Mouse (Mus musculus) heart, postnatal 0 days (tissue): ENCODE results near the gene Gm10337. TPM values are rescaled to one million over a fixed set of nuclear protein-coding genes. Genes with fewer than 3 reads are reported as not detected.

Source experiments
- ATAC-seq: fragments of 200-750 bp; cut with Nextera tagmentation; 2 replicates; pipeline ENCODE4 v1.8.0; 2017; ENCODE audit warnings: low read depth, moderate number of reproducible peaks, moderate library complexity; ENCODE audit not compliant: insufficient read depth
- DNase-seq: peaks from one replicate; pipeline ENCODE4 v3.0.0-alpha.2; 2016; ENCODE audit warnings: low spot score
- H3K27ac ChIP-seq: fragments of 300-500 bp; sonication (generic); 2 replicates; pipeline ENCODE4 v1.5.1; 2014; ENCODE audit warnings: low read depth, mild to moderate bottlenecking
- H3K27me3 ChIP-seq: fragments of 300-500 bp; sonication (generic); 2 replicates; pipeline ENCODE4 v1.6.1; 2014; ENCODE audit warnings: low read length, mixed read lengths; ENCODE audit not compliant: control insufficient read depth, insufficient read depth
- H3K36me3 ChIP-seq: fragments of 300-500 bp; sonication (generic); replicated peaks from 2 replicates; pipeline ENCODE4 v1.6.1; 2014; ENCODE audit warnings: low read length, mixed read lengths; ENCODE audit not compliant: control insufficient read depth, insufficient read depth
- H3K4me1 ChIP-seq: fragments of 300-500 bp; sonication (generic); 2 replicates; pipeline ENCODE4 v1.6.1; 2014; ENCODE audit warnings: antibody characterized with exemption; ENCODE audit not compliant: control insufficient read depth, insufficient read depth
- H3K4me2 ChIP-seq: fragments of 300-500 bp; sonication (generic); 2 replicates; pipeline ENCODE4 v1.6.1; 2014; ENCODE audit warnings: low read depth, mild to moderate bottlenecking, low read length, moderate library complexity
- H3K4me3 ChIP-seq: fragments of 300-500 bp; sonication (generic); 2 replicates; pipeline ENCODE4 v1.5.1; 2014; ENCODE audit warnings: low read depth, low read length
- H3K9ac ChIP-seq: fragments of 300-500 bp; sonication (generic); replicated peaks from 2 replicates; pipeline ENCODE4 v1.6.1; 2014; ENCODE audit warnings: low read depth, low read length, mixed read lengths
- H3K9me3 ChIP-seq: fragments of 300-500 bp; sonication (generic); replicated peaks from 2 replicates; pipeline ENCODE4 v1.6.1; 2016; ENCODE audit warnings: low read length; ENCODE audit not compliant: control insufficient read depth
- CTCF ChIP-seq: IDR thresholded peaks from 2 replicates; pipeline ENCODE4 v1.5.1; 2016; ENCODE audit warnings: antibody characterized with exemption, control low read depth, low read depth
- EP300 ChIP-seq: IDR thresholded peaks from 2 replicates; pipeline ENCODE4 v1.6.1; 2016; ENCODE audit warnings: antibody characterized with exemption, low read depth
- WGBS: fragments of 180-500 bp; shearing (Covaris S2); extraction: QIAGEN DNeasy Blood & Tissue Kit; methylation state at CpG from one replicate; pipeline ENCODE4 v1.1.7; 2014; 5-methylcytosine and 5-hydroxymethylcytosine counted together
- polyA plus RNA-seq: library from polyadenylated mRNA; unstranded; fragments of >200 nt; fragmentation: Nextera tagmentation; extraction: Ambion mirVana; gene quantifications from 2 replicates; pipeline ENCODE4 v1.2.1, GENCODE M21; 2015
- total RNA-seq: library from RNA; depleted of rRNA; stranded (reverse); fragments of >200 nt; gene quantifications from 2 replicates; pipeline ENCODE4 v1.2.3, GENCODE M21; 2014; ENCODE audit warnings: low replicate concordance

The Gm10337 gene
- total and polyA plus RNA-seq, 2 experiments from 2014 or later, result not detected

- H3K4me3 ChIP-seq, result no peak overlapping the region
Measured at GRCm38 (mm10) chr15:102512010-102512409, 8.5 kb downstream of the Gm10337 start.

DNA sequence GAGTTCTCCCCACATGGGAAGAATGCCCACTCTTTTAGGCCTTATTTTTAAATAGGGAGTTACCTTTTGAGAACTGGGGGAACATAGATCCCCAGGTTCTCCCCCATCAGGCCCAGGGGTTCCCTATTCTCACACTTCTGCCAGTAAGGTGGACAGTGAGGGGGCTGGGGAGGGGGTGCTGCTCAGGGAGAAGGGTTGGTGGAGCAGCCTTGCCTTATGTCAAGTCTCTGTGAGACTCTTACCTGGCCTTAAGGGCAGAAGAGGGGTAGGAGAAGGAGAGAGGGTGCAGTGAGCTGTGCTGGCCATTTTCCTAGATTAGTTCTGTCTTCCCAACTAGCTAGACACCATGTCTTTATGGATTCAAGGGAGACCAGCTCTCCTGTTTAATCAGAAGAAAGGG, 8.9 kb downstream of the Gm10337 start:
- no peak overlapping the region for H3K4me2 ChIP-seq
- H3K27me3 ChIP-seq, result no peaks in the 10 kb centered on the region
- no peak overlapping the region for H3K4me3 ChIP-seq
- DNase-seq (no peak), ATAC-seq (no peak)
- H3K9me3 ChIP-seq, result no peaks in the 10 kb centered on the region
- H3K27ac ChIP-seq, result no peak overlapping the region
- no peaks in the 10 kb centered on the region for H3K36me3 ChIP-seq
- peaks cover 13% of the 10 kb centered on the region for H3K4me1 ChIP-seq
- TF ChIP-seq EP300, result no peak
- TF ChIP-seq CTCF, result no peak
- H3K9ac ChIP-seq, result no peak overlapping the region

More at GRCm38 (mm10) chr15:102512010-102512409, 8.5 kb downstream of the Gm10337 start:
- H3K9ac ChIP-seq, result no peak overlapping the region
- ATAC-seq (no peak), DNase-seq (no peak)
- TF ChIP-seq EP300 (no peak), CTCF (no peak)
- H3K27ac ChIP-seq, result no peak overlapping the region
- H3K4me1 ChIP-seq, result peaks cover 13% of the 10 kb centered on the region
- 56% methylated on average over 5 of the region's 5 CpGs for WGBS
- no peaks in the 10 kb centered on the region for H3K27me3 ChIP-seq
- H3K9me3 ChIP-seq, result no peaks in the 10 kb centered on the region
- H3K4me2 ChIP-seq, result no peak overlapping the region
- no peaks in the 10 kb centered on the region for H3K36me3 ChIP-seq

GRCm38 (mm10) chr15:102513004-102513403, 9.5 kb downstream of the Gm10337 start:
- ATAC-seq, result no peak
- 81% methylated on average over 3 of the region's 3 CpGs for WGBS
- Histone ChIP-seq H3K27me3 (no peaks in the 10 kb centered on the region), H3K27ac (no peak overlapping the region), H3K9me3 (no peaks in the 10 kb centered on the region), H3K36me3 (no peaks in the 10 kb centered on the region), H3K4me1 (peaks cover 13% of the 10 kb centered on the region), H3K9ac (no peak overlapping the region), H3K4me2 (no peak overlapping the region), H3K4me3 (no peak overlapping the region)
- DNase-seq, result no peak
- no peak for TF ChIP-seq EP300
- TF ChIP-seq CTCF, result no peak

- DNase-seq, result no peak
- Histone ChIP-seq H3K36me3 (no peaks in the 10 kb centered on the region), H3K4me2 (no peak overlapping the region), H3K9me3 (no peaks in the 10 kb centered on the region), H3K27ac (no peak overlapping the region), H3K9ac (no peak overlapping the region), H3K27me3 (no peaks in the 10 kb centered on the region), H3K4me1 (peaks cover 19% of the 10 kb centered on the region), H3K4me3 (no peak overlapping the region)
- ATAC-seq, result no peak
- WGBS, result 91% methylated on average over 2 of the region's 2 CpGs
- TF ChIP-seq CTCF (no peak), EP300 (no peak)
Measured at GRCm38 (mm10) chr15:102515261-102515660, 11.7 kb downstream of the Gm10337 start.

DNA sequence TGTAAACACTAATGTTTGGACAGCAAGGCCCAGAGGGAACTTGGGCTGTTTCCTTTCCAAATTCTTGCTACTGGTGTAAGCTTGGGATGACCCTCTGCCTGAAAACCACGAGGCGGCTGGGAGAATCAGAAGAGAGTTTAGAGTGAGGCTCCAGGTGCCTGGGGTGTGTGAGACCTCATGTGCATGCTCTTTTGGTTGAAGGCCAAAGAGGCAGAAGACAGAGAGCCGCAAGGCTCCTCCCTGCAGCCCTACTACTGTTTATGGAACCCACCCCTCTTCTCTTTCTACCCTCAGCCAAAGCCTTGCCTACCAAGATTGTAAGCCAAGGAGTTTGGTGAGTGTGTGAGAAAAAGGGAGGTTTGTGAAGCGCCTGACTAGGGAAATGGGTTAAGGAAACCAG, 12.3 kb downstream of the Gm10337 start:
- TF ChIP-seq CTCF (no peak), EP300 (no peak)
- WGBS, result 57% methylated on average over 4 of the region's 4 CpGs

GRCm38 (mm10) chr15:102516293-102516692, 12.8 kb downstream of the Gm10337 start:
- TF ChIP-seq EP300 (no peak), CTCF (no peak)
- H3K4me1 ChIP-seq, result peaks cover 23% of the 10 kb centered on the region
- WGBS, result 5% methylated on average over 12 of the region's 12 CpGs
- no peaks in the 10 kb centered on the region for H3K9me3 ChIP-seq
- H3K27ac ChIP-seq, result peak overlapping the region; percentile 99
- peak overlapping the region; percentile 61 for H3K4me3 ChIP-seq
- H3K4me2 ChIP-seq, result peak overlapping the region; percentile 93
- H3K9ac ChIP-seq, result peak overlapping the region; percentile 58
- peaks cover 3% of the 10 kb centered on the region; the same call in 1 of the 2 replicates for H3K36me3 ChIP-seq
- no peak for ATAC-seq
- H3K27me3 ChIP-seq, result no peaks in the 10 kb centered on the region
- no peak for DNase-seq

More for the DNA sequence above, 12.3 kb downstream of the Gm10337 start:
- Histone ChIP-seq H3K9ac (no peak overlapping the region), H3K4me1 (peaks cover 23% of the 10 kb centered on the region), H3K4me3 (no peak overlapping the region), H3K9me3 (no peaks in the 10 kb centered on the region), H3K36me3 (no peaks in the 10 kb centered on the region), H3K27ac (no peak overlapping the region), H3K27me3 (no peaks in the 10 kb centered on the region), H3K4me2 (peak overlapping the region; percentile 93)
- ATAC-seq, result no peak
- no peak for DNase-seq
